Mouse (Mus musculus): ENCODE results near the gene Ydjc. TPM values are rescaled to one million over a fixed set of nuclear protein-coding genes. Genes with fewer than 3 reads are reported as not detected.

Ydjc gene
- total and polyA plus RNA-seq, 2 experiments from 2014 or later = 41.3 to 78.5 TPM

DNA sequence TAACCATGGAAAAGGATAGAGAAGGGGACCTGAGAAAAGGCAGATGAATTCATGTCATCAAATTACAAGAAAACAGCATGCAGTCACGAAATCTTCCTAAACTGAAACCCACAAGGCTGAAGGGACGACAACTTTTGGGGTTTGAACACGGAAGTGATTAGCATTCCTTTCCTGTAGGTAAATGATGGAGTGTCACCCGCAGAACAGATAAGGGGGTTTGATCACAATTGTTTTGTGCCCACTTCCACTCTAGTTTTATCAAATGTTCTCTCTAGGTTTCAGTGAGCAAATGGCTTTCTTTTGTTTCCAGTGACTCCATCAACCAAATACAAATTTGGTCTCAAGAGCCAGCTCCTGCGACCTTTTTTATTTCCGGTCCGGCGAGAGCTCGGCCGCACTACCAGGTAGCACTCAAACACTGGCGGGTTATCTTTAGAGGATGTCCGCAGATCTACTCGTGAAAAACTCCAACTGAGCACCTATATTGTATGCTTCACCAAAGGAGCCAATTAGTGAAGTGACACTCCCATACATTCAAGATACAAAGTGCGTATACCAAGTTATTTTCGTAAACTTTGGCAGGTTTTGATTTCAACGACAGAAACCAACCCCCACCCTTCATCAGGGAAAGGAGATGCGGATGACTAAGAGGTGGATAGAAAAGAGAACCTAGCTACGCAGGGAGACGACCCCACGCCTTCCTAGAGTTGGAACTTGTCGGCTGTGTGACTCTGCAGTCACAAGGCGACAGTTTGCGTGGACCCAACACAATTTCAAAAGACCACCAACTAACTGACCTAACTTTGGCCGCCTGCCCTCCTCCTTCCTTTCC lies 55.9 kb downstream of the Ydjc start:
- no peak for DNase-seq (ENCODE audit: low spot score)
- Histone ChIP-seq H3K9ac (replicated peaks; ENCODE audit: low read length) (peak overlapping the region; percentile 96), H3K27me3 (ENCODE audit: insufficient read depth, low read length) (no peaks in the 10 kb centered on the region)

DNA sequence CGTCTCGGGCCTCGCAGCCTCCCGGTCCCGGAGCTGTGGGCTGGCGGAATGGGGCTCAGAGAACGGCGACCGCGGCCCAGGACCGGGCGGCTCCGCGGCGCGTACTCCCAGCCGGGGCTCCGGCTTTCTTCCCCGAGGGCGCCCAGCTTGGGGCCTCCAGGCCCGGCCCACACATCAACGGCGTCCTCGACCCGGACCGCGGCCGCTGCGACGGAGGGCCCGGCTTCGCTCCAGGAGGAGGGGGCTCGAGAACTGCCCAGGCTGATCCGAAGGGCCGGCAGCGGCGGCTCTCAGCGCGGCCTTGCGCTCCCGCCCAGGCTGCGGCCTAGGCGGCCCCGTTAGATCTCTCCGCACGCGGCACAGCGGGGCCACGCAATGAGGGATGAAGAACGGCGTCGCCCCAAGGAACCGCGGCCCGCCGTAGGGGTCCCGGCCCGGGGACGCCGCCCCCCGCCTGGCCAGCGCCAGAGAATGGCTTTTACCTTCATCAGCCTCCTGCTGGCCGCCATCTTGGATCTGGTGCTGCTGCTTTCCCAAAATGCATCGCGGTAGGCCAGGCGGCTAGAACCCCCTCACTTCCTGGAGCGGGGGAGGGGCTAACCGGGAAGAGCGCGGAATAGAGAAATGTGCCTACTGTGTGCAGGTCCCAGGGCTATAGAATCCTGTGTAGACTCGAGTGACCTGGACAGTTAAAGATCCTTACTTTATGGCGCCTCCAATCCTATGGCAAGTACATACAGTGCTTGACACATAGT lies 56.7 kb downstream of the Ydjc start:
- no peaks in the 10 kb centered on the region for H3K36me3 ChIP-seq (ENCODE audit: insufficient read depth, low read length)
- H3K9ac ChIP-seq (replicated peaks; ENCODE audit: low read length) = peak overlapping the region; percentile 96
- H3K4me1 ChIP-seq (ENCODE audit: insufficient read depth, low read length) = peaks cover 8% of the 10 kb centered on the region; the same call in 1 of the 2 replicates
- TF ChIP-seq CTCF (IDR thresholded peaks at IDR 0.05; ENCODE audit: low read depth) = peak; percentile 1
- peak; percentile 91 for DNase-seq (ENCODE audit: low spot score)
- WGBS = 1% methylated on average over 71 of the region's 72 CpGs
- peak overlapping the region; percentile 79 for H3K4me3 ChIP-seq (ENCODE audit: low read length)
- peak overlapping the region; percentile 82 for H3K27ac ChIP-seq
- no peaks in the 10 kb centered on the region for H3K9me3 ChIP-seq (ENCODE audit: low read length)
- peak; percentile 91 for ATAC-seq
- no peaks in the 10 kb centered on the region for H3K27me3 ChIP-seq (ENCODE audit: insufficient read depth, low read length)
- peak overlapping the region; percentile 86 for H3K4me2 ChIP-seq (ENCODE audit: low read depth, low read length)

More for the DNA sequence above, 55.9 kb downstream of the Ydjc start:
- 10% methylated on average over 24 of the region's 24 CpGs for WGBS
- H3K4me3 ChIP-seq (ENCODE audit: low read length) = peak overlapping the region; percentile 79
- H3K27ac ChIP-seq = peak overlapping the region; percentile 82
- H3K36me3 ChIP-seq (ENCODE audit: insufficient read depth, low read length) = no peaks in the 10 kb centered on the region
- no peak for TF ChIP-seq CTCF (IDR thresholded peaks at IDR 0.05; ENCODE audit: low read depth)
- no peaks in the 10 kb centered on the region for H3K9me3 ChIP-seq (ENCODE audit: low read length)
- H3K4me2 ChIP-seq (ENCODE audit: low read depth, low read length) = peak overlapping the region; percentile 86
- peaks cover 8% of the 10 kb centered on the region; the same call in 1 of the 2 replicates for H3K4me1 ChIP-seq (ENCODE audit: insufficient read depth, low read length)
- ATAC-seq = peak; percentile 10; the same call in 1 of the 2 replicates

GRCm38 (mm10) chr16:17201977-17202376 lies 57.6 kb downstream of the Ydjc start:
- no peaks in the 10 kb centered on the region for H3K9me3 ChIP-seq (ENCODE audit: low read length)
- peaks cover 8% of the 10 kb centered on the region; the same call in 1 of the 2 replicates for H3K4me1 ChIP-seq (ENCODE audit: insufficient read depth, low read length)
- H3K9ac ChIP-seq (replicated peaks; ENCODE audit: low read length) = no peak overlapping the region
- H3K36me3 ChIP-seq (ENCODE audit: insufficient read depth, low read length) = no peaks in the 10 kb centered on the region
- peak; percentile 69 for TF ChIP-seq CTCF (IDR thresholded peaks at IDR 0.05; ENCODE audit: low read depth)
- ATAC-seq = peak; percentile 68
- H3K27me3 ChIP-seq (ENCODE audit: insufficient read depth, low read length) = no peaks in the 10 kb centered on the region
- peak; percentile 63 for DNase-seq (ENCODE audit: low spot score)
- H3K4me3 ChIP-seq (ENCODE audit: low read length) = no peak overlapping the region
- no peak overlapping the region for H3K4me2 ChIP-seq (ENCODE audit: low read depth, low read length)
- H3K27ac ChIP-seq = no peak overlapping the region
- WGBS = 54% methylated on average over 2 of the region's 2 CpGs

- peak within 1 kb of the TSS; percentile 96; the same call in 1 of the 2 replicates for H3K9ac ChIP-seq (replicated peaks; ENCODE audit: low read length)
- ATAC-seq (no peak), DNase-seq (ENCODE audit: low spot score) (no peak)
- H3K4me1 ChIP-seq (ENCODE audit: insufficient read depth, low read length) = peaks cover 8% of the 10 kb centered on the region; the same call in 1 of the 2 replicates
- H3K4me2 ChIP-seq (ENCODE audit: low read depth, low read length) = peak within 1 kb of the TSS; percentile 86
- peak within 1 kb of the TSS; percentile 79 for H3K4me3 ChIP-seq (ENCODE audit: low read length)
- H3K36me3 ChIP-seq (ENCODE audit: insufficient read depth, low read length) = no peaks in the 10 kb centered on the region
- 91% methylated on average over 1 of the region's 1 CpGs for WGBS
- TF ChIP-seq CTCF (IDR thresholded peaks at IDR 0.05; ENCODE audit: low read depth) = no peak
- peak within 1 kb of the TSS; percentile 82; the same call in 1 of the 2 replicates for H3K27ac ChIP-seq
- no peaks in the 10 kb centered on the region for H3K9me3 ChIP-seq (ENCODE audit: low read length)
- no peaks in the 10 kb centered on the region for H3K27me3 ChIP-seq (ENCODE audit: insufficient read depth, low read length)
Observed at GRCm38 (mm10) chr16:17202549-17202948, 58.1 kb downstream of the Ydjc start, which contains the start of gene Ube2l3. Gene Ube2l3, minus strand, starts transcription at chr16:17202649.

- DNase-seq (ENCODE audit: low spot score) = peak; percentile 58
- 4% methylated on average over 6 of the region's 6 CpGs for WGBS
- Histone ChIP-seq H3K36me3 (ENCODE audit: insufficient read depth, low read length) (no peaks in the 10 kb centered on the region), H3K9me3 (ENCODE audit: low read length) (no peaks in the 10 kb centered on the region), H3K9ac (replicated peaks; ENCODE audit: low read length) (no peak overlapping the region), H3K4me3 (ENCODE audit: low read length) (no peak overlapping the region), H3K27me3 (ENCODE audit: insufficient read depth, low read length) (no peaks in the 10 kb centered on the region), H3K4me1 (ENCODE audit: insufficient read depth, low read length) (peaks cover 12% of the 10 kb centered on the region; the same call in 1 of the 2 replicates), H3K4me2 (ENCODE audit: low read depth, low read length) (no peak overlapping the region), H3K27ac (no peak overlapping the region)
- ATAC-seq = no peak
- peak; percentile 73 for TF ChIP-seq CTCF (IDR thresholded peaks at IDR 0.05; ENCODE audit: low read depth)
Observed at GRCm38 (mm10) chr16:17204990-17205389, 60.6 kb downstream of the Ydjc start.

All from hindbrain, postnatal 0 days (tissue).